Mouse (Mus musculus) bone marrow, adult 2 months (tissue): ENCODE results near the gene Hid1.

Source experiments
- CTCF ChIP-seq: fragments of 200-500 bp; IDR thresholded peaks from 2 replicates; pipeline ENCODE4 v1.5.1; 2011; ENCODE audit warnings: low read length, control low read depth; ENCODE audit not compliant: control insufficient read depth, insufficient read depth
- POLR2A ChIP-seq: fragments of 200-500 bp; IDR thresholded peaks from 2 replicates; pipeline ENCODE4 v1.6.1; 2011; ENCODE audit warnings: low read depth, mild to moderate bottlenecking, control low read depth, low read length, borderline replicate concordance; ENCODE audit not compliant: control insufficient read depth

- TF ChIP-seq POLR2A (no peak), CTCF (no peak)
Observed at GRCm38 (mm10) chr11:115341866-115342265, 25.7 kb downstream of the Hid1 start.
